Mouse (Mus musculus): ENCODE data around the gene Scd3. TPM values are rescaled to one million over a fixed set of nuclear protein-coding genes. Genes with fewer than 3 reads are reported as not detected.

The Scd3 gene
- polyA plus RNA-seq, 1 experiment = 0.45 TPM

GRCm38 (mm10) chr19:44282534-44283156, 79.6 kb downstream of the Scd3 start:
- H3K27ac ChIP-seq (ENCODE audit: control insufficient read depth, insufficient read depth, low read depth, low read length, poor library complexity) = peak overlapping the region; percentile 16; the same call in 1 of the 2 replicates
- TF ChIP-seq CTCF (IDR thresholded peaks at IDR 0.05; ENCODE audit: control insufficient read depth, insufficient read depth, low read length) (no peak), POLR2A (IDR thresholded peaks at IDR 0.05; ENCODE audit: borderline replicate concordance, control insufficient read depth, low read depth, low read length) (no peak)
- H3K4me1 ChIP-seq (ENCODE audit: control insufficient read depth, insufficient read depth, low read length) = peaks cover 10% of the 10 kb centered on the region
- WGBS = 19% methylated on average over 9 of the region's 9 CpGs
- no peak overlapping the region for H3K4me3 ChIP-seq (replicated peaks; ENCODE audit: control insufficient read depth, low read depth, low read length)

- WGBS = 44% methylated on average over 15 of the region's 15 CpGs
- TF ChIP-seq CTCF (IDR thresholded peaks at IDR 0.05; ENCODE audit: control insufficient read depth, insufficient read depth, low read length) (no peak), POLR2A (IDR thresholded peaks at IDR 0.05; ENCODE audit: borderline replicate concordance, control insufficient read depth, low read depth, low read length) (no peak)
- no peak overlapping the region for H3K4me3 ChIP-seq (replicated peaks; ENCODE audit: control insufficient read depth, low read depth, low read length)
- H3K4me1 ChIP-seq (ENCODE audit: control insufficient read depth, insufficient read depth, low read length) = peaks cover 10% of the 10 kb centered on the region
- H3K27ac ChIP-seq (ENCODE audit: control insufficient read depth, insufficient read depth, low read depth, low read length, poor library complexity) = peak overlapping the region; percentile 76
Observed at GRCm38 (mm10) chr19:44283157-44284024, 80.3 kb downstream of the Scd3 start.

- TF ChIP-seq POLR2A (IDR thresholded peaks at IDR 0.05; ENCODE audit: borderline replicate concordance, control insufficient read depth, low read depth, low read length) = peak; percentile 49; the same call in 1 of the 2 replicates
- TF ChIP-seq CTCF (IDR thresholded peaks at IDR 0.05; ENCODE audit: control insufficient read depth, insufficient read depth, low read length) = no peak
- peak overlapping the region; percentile 68 for H3K4me3 ChIP-seq (replicated peaks; ENCODE audit: control insufficient read depth, low read depth, low read length)
- H3K4me1 ChIP-seq (ENCODE audit: control insufficient read depth, insufficient read depth, low read length) = peaks cover 10% of the 10 kb centered on the region
- peak overlapping the region; percentile 76 for H3K27ac ChIP-seq (ENCODE audit: control insufficient read depth, insufficient read depth, low read depth, low read length, poor library complexity)
- under 1% methylated on average over 38 of the region's 38 CpGs for WGBS
Observed at GRCm38 (mm10) chr19:44284025-44284695, 81.1 kb downstream of the Scd3 start.

GRCm38 (mm10) chr19:44284723-44285122, 81.7 kb downstream of the Scd3 start:
- TF ChIP-seq POLR2A (IDR thresholded peaks at IDR 0.05; ENCODE audit: borderline replicate concordance, control insufficient read depth, low read depth, low read length) (no peak), CTCF (IDR thresholded peaks at IDR 0.05; ENCODE audit: control insufficient read depth, insufficient read depth, low read length) (no peak)
- Histone ChIP-seq H3K4me1 (ENCODE audit: control insufficient read depth, insufficient read depth, low read length) (peaks cover 10% of the 10 kb centered on the region), H3K27ac (ENCODE audit: control insufficient read depth, insufficient read depth, low read depth, low read length, poor library complexity) (peak overlapping the region; percentile 76), H3K4me3 (replicated peaks; ENCODE audit: control insufficient read depth, low read depth, low read length) (peak overlapping the region; percentile 68)
- WGBS = 7% methylated on average over 11 of the region's 11 CpGs

GRCm38 (mm10) chr19:44285554-44285953, 82.5 kb downstream of the Scd3 start:
- no peak for TF ChIP-seq POLR2A (IDR thresholded peaks at IDR 0.05; ENCODE audit: borderline replicate concordance, control insufficient read depth, low read depth, low read length)
- no peak for TF ChIP-seq CTCF (IDR thresholded peaks at IDR 0.05; ENCODE audit: control insufficient read depth, insufficient read depth, low read length)
- Histone ChIP-seq H3K27ac (ENCODE audit: control insufficient read depth, insufficient read depth, low read depth, low read length, poor library complexity) (no peak overlapping the region), H3K4me3 (replicated peaks; ENCODE audit: control insufficient read depth, low read depth, low read length) (no peak overlapping the region), H3K4me1 (ENCODE audit: control insufficient read depth, insufficient read depth, low read length) (peaks cover 10% of the 10 kb centered on the region)
- 77% methylated on average over 8 of the region's 8 CpGs for WGBS

GRCm38 (mm10) chr19:44286109-44286508, 83.0 kb downstream of the Scd3 start:
- no peak overlapping the region for H3K4me3 ChIP-seq (replicated peaks; ENCODE audit: control insufficient read depth, low read depth, low read length)
- no peak overlapping the region for H3K27ac ChIP-seq (ENCODE audit: control insufficient read depth, insufficient read depth, low read depth, low read length, poor library complexity)
- H3K4me1 ChIP-seq (ENCODE audit: control insufficient read depth, insufficient read depth, low read length) = peaks cover 9% of the 10 kb centered on the region
- TF ChIP-seq CTCF (IDR thresholded peaks at IDR 0.05; ENCODE audit: control insufficient read depth, insufficient read depth, low read length) (no peak), POLR2A (IDR thresholded peaks at IDR 0.05; ENCODE audit: borderline replicate concordance, control insufficient read depth, low read depth, low read length) (no peak)
- WGBS = 63% methylated on average over 2 of the region's 2 CpGs

GRCm38 (mm10) chr19:44287415-44288110, 84.5 kb downstream of the Scd3 start:
- WGBS = 72% methylated on average over 11 of the region's 11 CpGs

More at GRCm38 (mm10) chr19:44287415-44288110, 84.5 kb downstream of the Scd3 start:
- TF ChIP-seq POLR2A (IDR thresholded peaks at IDR 0.05; ENCODE audit: borderline replicate concordance, control insufficient read depth, low read depth, low read length) (no peak), CTCF (IDR thresholded peaks at IDR 0.05; ENCODE audit: control insufficient read depth, insufficient read depth, low read length) (no peak)
- H3K27ac ChIP-seq (ENCODE audit: control insufficient read depth, insufficient read depth, low read depth, low read length, poor library complexity) = no peak overlapping the region
- H3K4me3 ChIP-seq (replicated peaks; ENCODE audit: control insufficient read depth, low read depth, low read length) = no peak overlapping the region
- H3K4me1 ChIP-seq (ENCODE audit: control insufficient read depth, insufficient read depth, low read length) = peaks cover 5% of the 10 kb centered on the region

Measured in bone marrow, adult 2 months (tissue).